Mouse (Mus musculus) liver, embryonic 11.5 days (tissue): Measurements from ENCODE around the gene Tcl1b1. TPM values are rescaled to one million over a fixed set of nuclear protein-coding genes. Genes with fewer than 3 reads are reported as not detected.
"Not testable (repeated sequence)": the region's sequence is repeated elsewhere in the genome, so short reads cannot be mapped to it uniquely, and the experiment has no call there.

ENCODE experiments used
- ATAC-seq: fragments of 200-750 bp; cut with Nextera tagmentation; replicated peaks from 2 replicates; pipeline ENCODE4 v1.8.0; 2017; ENCODE audit warnings: moderate number of reproducible peaks, mild to moderate bottlenecking, moderate TSS enrichment, moderate library complexity; ENCODE audit not compliant: low FRiP score
- DNase-seq: peaks from one replicate; pipeline ENCODE4 v3.0.0-alpha.2; 2017; ENCODE audit warnings: low spot score
- H3K27ac ChIP-seq: fragments of 300-500 bp; sonication (generic); 2 replicates; pipeline ENCODE4 v1.5.1; 2014; ENCODE audit warnings: mild to moderate bottlenecking, low read depth, low read length, control low read depth
- H3K27me3 ChIP-seq: fragments of 300-500 bp; sonication (generic); replicated peaks from 2 replicates; pipeline ENCODE4 v1.6.1; 2014; ENCODE audit warnings: low read length, mixed read lengths; ENCODE audit not compliant: control insufficient read depth, insufficient read depth
- H3K36me3 ChIP-seq: fragments of 300-500 bp; sonication (generic); 2 replicates; pipeline ENCODE4 v1.6.1; 2014; ENCODE audit warnings: mild to moderate bottlenecking, low read length, moderate library complexity, mixed read lengths; ENCODE audit not compliant: control insufficient read depth, insufficient read depth
- H3K4me1 ChIP-seq: fragments of 300-500 bp; sonication (generic); replicated peaks from 2 replicates; pipeline ENCODE4 v1.6.1; 2014; ENCODE audit warnings: low read length, mixed read lengths; ENCODE audit not compliant: control insufficient read depth, insufficient read depth
- H3K4me2 ChIP-seq: fragments of 300-500 bp; sonication (generic); 2 replicates; pipeline ENCODE4 v1.6.1; 2014; ENCODE audit warnings: mild to moderate bottlenecking, control low read depth, moderate library complexity
- H3K4me3 ChIP-seq: fragments of 300-500 bp; sonication (generic); 2 replicates; pipeline ENCODE4 v1.5.1; 2014; ENCODE audit warnings: low read depth, low read length, control low read depth
- H3K9ac ChIP-seq: fragments of 300-500 bp; sonication (generic); 2 replicates; pipeline ENCODE4 v1.6.1; 2014; ENCODE audit warnings: low read depth, low read length, control low read depth
- H3K9me3 ChIP-seq: fragments of 300-500 bp; sonication (generic); 2 replicates; pipeline ENCODE4 v1.6.1; 2016; ENCODE audit warnings: low read length, inconsistent platforms, mixed read lengths; ENCODE audit not compliant: control insufficient read depth
- WGBS: fragments of 180-500 bp; shearing (Covaris S2); extraction: QIAGEN DNeasy Blood & Tissue Kit; methylation state at CpG from one replicate; pipeline ENCODE4 v1.1.7; 2014; 5-methylcytosine and 5-hydroxymethylcytosine counted together
- polyA plus RNA-seq: library from polyadenylated mRNA; unstranded; fragments of >200 nt; fragmentation: Nextera tagmentation; extraction: Ambion mirVana; gene quantifications from 2 replicates; pipeline ENCODE4 v1.2.1, GENCODE M21; 2014

The Tcl1b1 gene
- polyA plus RNA-seq, 1 experiment from 2014 or later = not detected

DNA sequence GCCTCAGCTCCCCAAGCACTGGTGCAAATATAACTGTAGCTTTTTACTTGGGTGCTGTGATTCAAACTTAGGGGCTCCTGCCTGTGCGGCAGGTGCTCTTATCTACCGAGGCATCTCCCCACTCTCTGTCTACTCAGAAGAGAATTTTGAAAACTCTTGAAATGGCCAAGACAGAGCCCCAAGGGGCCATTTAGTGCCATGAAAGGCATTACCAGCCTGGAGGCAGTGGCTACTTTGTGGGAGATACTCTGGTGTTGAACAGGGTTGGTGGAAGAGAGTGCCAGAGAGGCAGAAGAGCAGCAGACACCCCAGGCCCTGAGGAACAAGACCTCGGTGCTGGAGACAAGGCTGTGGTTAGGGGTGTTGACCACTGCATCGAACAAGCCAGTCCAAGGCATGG lies 24.7 kb upstream of the Tcl1b1 start:
- not testable (repeated sequence) for H3K36me3 ChIP-seq, H3K9me3 ChIP-seq, DNase-seq, H3K27me3 ChIP-seq, ATAC-seq, H3K27ac ChIP-seq, H3K9ac ChIP-seq, H3K4me1 ChIP-seq, H3K4me3 ChIP-seq, H3K4me2 ChIP-seq
- WGBS = 65% methylated on average over 4 of the region's 4 CpGs

DNA sequence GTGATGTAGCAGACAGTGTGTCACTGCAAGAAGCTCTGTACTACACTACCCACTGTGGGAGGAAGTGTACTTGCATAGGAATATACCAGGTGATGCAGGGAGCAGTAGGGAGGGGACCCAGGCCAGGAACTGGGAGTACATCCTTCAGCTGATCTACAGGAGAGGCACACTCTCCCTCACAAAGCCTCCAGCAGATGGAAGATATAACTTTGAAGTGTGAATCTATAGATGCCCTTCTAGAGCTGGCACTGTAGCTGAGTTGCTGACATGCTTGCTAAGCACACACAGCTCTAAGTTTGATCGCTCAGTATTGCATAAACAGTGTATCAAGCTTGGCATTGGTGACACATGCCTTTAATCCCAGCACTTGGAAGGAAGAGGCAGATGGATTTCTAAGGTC lies 21.8 kb upstream of the Tcl1b1 start:
- not testable (repeated sequence) for H3K9me3 ChIP-seq, H3K9ac ChIP-seq, H3K4me3 ChIP-seq, ATAC-seq, H3K4me2 ChIP-seq, H3K27me3 ChIP-seq, H3K36me3 ChIP-seq, H3K27ac ChIP-seq, DNase-seq, H3K4me1 ChIP-seq
- WGBS = 74% methylated on average over 1 of the region's 1 CpGs

DNA sequence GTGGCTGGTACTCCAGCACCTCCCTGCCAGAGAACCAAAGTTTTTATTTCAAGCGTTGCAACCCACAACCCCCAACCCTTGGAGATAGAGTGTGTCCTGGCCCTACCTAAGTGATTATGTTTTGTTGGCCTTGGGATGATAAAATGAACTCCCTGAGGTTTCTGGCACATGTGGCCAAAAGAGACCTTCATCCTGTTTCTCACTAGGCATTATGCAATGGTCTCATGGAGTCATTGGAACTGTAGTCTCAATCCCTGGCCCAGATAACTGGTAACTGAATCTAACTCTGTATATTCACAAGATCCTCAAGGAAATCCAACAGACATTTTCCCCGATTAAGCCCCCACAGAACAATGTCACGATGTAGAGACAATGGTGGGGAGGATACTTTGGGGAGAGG lies 16.4 kb upstream of the Tcl1b1 start:
- no peak for ATAC-seq
- Histone ChIP-seq H3K4me2 (no peak overlapping the region), H3K9ac (no peak overlapping the region), H3K4me3 (no peak overlapping the region), H3K4me1 (no peaks in the 10 kb centered on the region), H3K9me3 (no peaks in the 10 kb centered on the region), H3K27me3 (no peaks in the 10 kb centered on the region), H3K36me3 (no peaks in the 10 kb centered on the region), H3K27ac (no peak overlapping the region)
- 83% methylated on average over 3 of the region's 3 CpGs for WGBS
- no peak for DNase-seq

DNA sequence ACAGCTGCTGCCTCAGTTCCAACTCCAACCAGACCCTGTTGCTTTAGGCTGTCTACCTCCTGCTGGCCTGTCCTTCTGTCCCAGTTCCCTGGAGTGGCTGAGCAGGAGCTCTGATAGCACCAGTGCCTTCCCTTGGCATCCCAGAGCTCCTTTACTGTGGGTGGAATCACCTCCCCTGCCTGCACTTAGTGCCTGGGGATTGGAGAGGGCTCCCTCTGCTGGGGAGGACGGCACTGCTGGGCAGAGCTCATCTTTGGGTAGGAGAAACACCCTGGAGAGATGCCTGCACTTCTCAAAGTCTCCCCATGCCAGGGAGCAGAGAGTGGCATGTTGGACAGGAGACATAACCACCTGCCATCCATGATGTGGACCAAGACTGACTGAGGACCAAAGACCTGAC lies 14.6 kb upstream of the Tcl1b1 start:
- H3K36me3 ChIP-seq, H3K27ac ChIP-seq, H3K9me3 ChIP-seq, H3K4me3 ChIP-seq, H3K27me3 ChIP-seq, DNase-seq, H3K4me1 ChIP-seq, H3K4me2 ChIP-seq, ATAC-seq, H3K9ac ChIP-seq: not testable (repeated sequence)
- WGBS = 22% methylated on average over 1 of the region's 1 CpGs

DNA sequence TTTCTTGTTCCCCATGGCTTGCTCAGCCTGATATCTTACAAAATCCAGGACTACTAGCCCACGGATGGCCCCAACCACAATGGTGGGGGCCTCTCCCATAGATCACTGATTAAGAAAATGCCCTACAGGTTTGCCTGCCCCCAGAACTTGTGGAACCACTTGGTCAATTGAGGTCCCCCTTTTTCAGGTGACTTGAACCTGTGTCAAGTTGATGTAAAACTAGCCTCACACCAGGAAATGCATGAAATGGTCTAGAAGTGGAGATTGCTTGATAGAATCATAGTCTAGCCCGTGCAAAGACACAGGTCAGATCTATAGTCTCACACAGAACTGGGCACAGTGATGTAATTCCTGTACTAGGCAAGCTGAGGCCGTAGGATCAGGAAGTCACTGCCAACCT lies 13.8 kb upstream of the Tcl1b1 start, which contains the start of gene Tcl1b2:
Gene Tcl1b2 (plus strand): TSS at position 301 of the 400 bp plus-strand sequence.
- Histone ChIP-seq H3K4me3 (no peak within 1 kb of the TSS), H3K9me3 (no peaks in the 10 kb centered on the region), H3K27ac (no peak within 1 kb of the TSS), H3K27me3 (no peaks in the 10 kb centered on the region), H3K36me3 (no peaks in the 10 kb centered on the region), H3K4me1 (no peaks in the 10 kb centered on the region), H3K9ac (no peak within 1 kb of the TSS), H3K4me2 (no peak within 1 kb of the TSS)
- DNase-seq = no peak
- no peak for ATAC-seq
- 55% methylated on average over 3 of the region's 3 CpGs for WGBS

DNA sequence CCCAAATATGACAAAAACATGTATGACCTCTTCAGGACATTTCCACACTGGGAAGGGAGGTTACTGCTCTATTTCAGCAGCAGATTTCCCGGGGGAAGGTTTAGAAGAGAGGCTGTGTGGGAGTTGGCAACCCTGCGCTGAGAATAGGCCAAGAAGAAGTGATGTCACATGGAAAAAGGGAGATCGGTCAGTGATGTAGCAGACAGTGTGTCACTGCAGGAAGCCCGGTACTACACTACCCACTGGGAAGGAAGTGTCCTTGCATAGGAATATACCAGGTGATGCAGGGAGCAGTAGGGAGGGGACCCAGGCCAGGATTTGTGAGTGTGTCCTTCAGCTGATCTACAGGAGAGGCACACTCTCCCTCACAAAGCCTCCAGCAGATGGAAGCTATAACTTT lies 4.2 kb upstream of the Tcl1b1 start:
- not testable (repeated sequence) for H3K4me2 ChIP-seq, ATAC-seq, H3K9me3 ChIP-seq, H3K36me3 ChIP-seq, DNase-seq, H3K27ac ChIP-seq, H3K4me1 ChIP-seq, H3K9ac ChIP-seq, H3K27me3 ChIP-seq, H3K4me3 ChIP-seq
- WGBS = 59% methylated on average over 4 of the region's 4 CpGs

DNA sequence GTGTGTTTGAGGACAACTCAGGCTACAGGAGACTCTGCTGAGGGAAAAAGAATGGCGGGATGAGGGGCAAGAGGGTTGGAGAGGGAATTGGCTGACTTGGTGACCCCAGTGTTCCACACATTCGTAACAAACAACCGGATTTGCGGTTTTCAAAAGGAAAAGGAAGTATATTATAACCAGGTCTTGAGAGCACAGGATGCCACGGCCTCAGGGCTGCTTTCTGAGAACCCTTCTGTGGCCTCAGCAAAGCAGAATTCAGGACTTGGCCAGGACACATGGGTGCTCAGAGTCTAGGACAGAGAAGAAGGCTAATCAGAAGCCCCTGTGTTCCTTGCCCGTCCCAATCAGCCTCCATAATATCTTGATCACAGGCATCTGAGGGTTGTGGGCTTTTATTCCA lies 648 bp upstream of the Tcl1b1 start:
- ATAC-seq (no peak), DNase-seq (no peak)
- Histone ChIP-seq H3K27me3 (no peaks in the 10 kb centered on the region), H3K27ac (no peak overlapping the region), H3K4me2 (no peak overlapping the region), H3K4me3 (no peak overlapping the region), H3K9me3 (no peaks in the 10 kb centered on the region), H3K4me1 (no peaks in the 10 kb centered on the region), H3K9ac (no peak overlapping the region), H3K36me3 (no peaks in the 10 kb centered on the region)
- 62% methylated on average over 6 of the region's 6 CpGs for WGBS

DNA sequence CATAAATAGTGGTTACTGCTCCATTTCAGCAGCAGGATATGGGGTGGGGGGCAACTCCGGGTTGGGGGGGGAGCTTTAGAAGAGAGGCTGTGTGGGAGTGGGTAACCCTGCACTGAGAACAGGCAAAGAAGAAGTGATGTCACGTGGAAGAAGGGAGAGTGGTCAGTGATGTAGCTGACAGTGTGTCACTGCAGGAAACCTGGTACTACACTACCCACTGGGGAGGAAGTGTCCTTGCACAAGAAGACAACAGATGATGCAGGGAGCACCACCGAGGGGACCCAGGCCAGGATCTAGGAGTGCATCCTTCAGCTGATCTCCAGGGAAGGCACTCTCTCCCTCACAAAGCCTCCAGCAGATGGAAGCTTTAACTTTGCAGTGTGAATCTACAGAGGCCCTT lies 7.2 kb downstream of the Tcl1b1 start:
- H3K4me3 ChIP-seq = no peak overlapping the region
- WGBS = 57% methylated on average over 3 of the region's 3 CpGs
- no peak overlapping the region for H3K9ac ChIP-seq

DNA sequence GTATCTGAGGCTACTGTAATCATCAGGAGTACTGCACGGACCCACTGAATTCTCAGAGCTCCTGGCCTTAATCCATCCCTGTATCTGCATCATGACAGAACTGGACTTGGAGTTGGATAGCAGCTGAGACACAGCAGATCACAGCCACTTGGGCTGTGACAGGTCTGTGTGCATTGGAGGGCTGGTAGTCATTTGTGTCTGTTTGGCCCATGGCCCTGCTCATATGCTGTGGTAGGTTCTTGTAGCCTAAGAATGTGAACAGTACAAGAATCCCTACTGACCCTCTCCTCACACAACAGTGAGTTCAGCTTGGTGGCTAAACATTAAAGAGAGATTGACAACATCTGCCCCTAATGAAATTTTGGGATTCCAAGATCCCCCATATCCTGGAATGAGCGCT lies 13.9 kb downstream of the Tcl1b1 start:
- H3K36me3 ChIP-seq = no peaks in the 10 kb centered on the region
- no peak for ATAC-seq
- H3K27me3 ChIP-seq = no peaks in the 10 kb centered on the region
- H3K4me1 ChIP-seq = no peaks in the 10 kb centered on the region
- no peak overlapping the region for H3K9ac ChIP-seq
- DNase-seq = no peak
- no peak overlapping the region for H3K27ac ChIP-seq
- no peak overlapping the region for H3K4me3 ChIP-seq
- WGBS = 60% methylated on average over 2 of the region's 2 CpGs
- H3K9me3 ChIP-seq = no peaks in the 10 kb centered on the region
- H3K4me2 ChIP-seq = no peak overlapping the region

More for the DNA sequence above, 7.2 kb downstream of the Tcl1b1 start:
- no peak for DNase-seq
- Histone ChIP-seq H3K4me1 (no peaks in the 10 kb centered on the region), H3K27ac (no peak overlapping the region), H3K27me3 (no peaks in the 10 kb centered on the region), H3K36me3 (no peaks in the 10 kb centered on the region), H3K9me3 (no peaks in the 10 kb centered on the region), H3K4me2 (no peak overlapping the region)
- no peak for ATAC-seq
